Mouse (Mus musculus) liver, embryonic 13.5 days (tissue): ENCODE results near the gene Ip6k3. TPM values are rescaled to one million over a fixed set of nuclear protein-coding genes. Genes with fewer than 3 reads are reported as not detected.
A peak's percentile ranks its signal among the peaks of the same experiment; 100 is the strongest.

Source experiments
- ATAC-seq: fragments of 200-750 bp; cut with Nextera tagmentation; 2 replicates; pipeline ENCODE4 v1.8.0; 2017; ENCODE audit warnings: low read depth, mild to moderate bottlenecking, moderate number of reproducible peaks, moderate library complexity
- DNase-seq: peaks from one replicate; pipeline ENCODE4 v3.0.0; 2022
- H3K27ac ChIP-seq: fragments of 300-500 bp; sonication (generic); 2 replicates; pipeline ENCODE4 v1.5.1; 2015; ENCODE audit warnings: moderate library complexity, mild to moderate bottlenecking, inconsistent platforms
- H3K27me3 ChIP-seq: fragments of 300-500 bp; sonication (generic); 2 replicates; pipeline ENCODE4 v1.6.1; 2015; ENCODE audit warnings: mild to moderate bottlenecking, inconsistent platforms
- H3K36me3 ChIP-seq: fragments of 300-500 bp; sonication (generic); 2 replicates; pipeline ENCODE4 v1.6.1; 2015; ENCODE audit warnings: mild to moderate bottlenecking, inconsistent platforms
- H3K4me1 ChIP-seq: fragments of 300-500 bp; sonication (generic); replicated peaks from 2 replicates; pipeline ENCODE4 v1.6.1; 2015; ENCODE audit warnings: inconsistent platforms
- H3K4me2 ChIP-seq: fragments of 300-500 bp; sonication (generic); 2 replicates; pipeline ENCODE4 v1.6.1; 2015; ENCODE audit warnings: inconsistent platforms, mild to moderate bottlenecking, moderate library complexity
- H3K4me3 ChIP-seq: fragments of 300-500 bp; sonication (generic); replicated peaks from 2 replicates; pipeline ENCODE4 v1.5.1; 2015; ENCODE audit warnings: mild to moderate bottlenecking, inconsistent platforms
- H3K9ac ChIP-seq: fragments of 300-500 bp; sonication (generic); 2 replicates; pipeline ENCODE4 v1.6.1; 2015; ENCODE audit warnings: mild to moderate bottlenecking, inconsistent platforms
- H3K9me3 ChIP-seq: fragments of 300-500 bp; sonication (generic); replicated peaks from 2 replicates; pipeline ENCODE4 v1.6.1; 2016; ENCODE audit warnings: inconsistent platforms
- WGBS: fragments of 180-500 bp; shearing (Covaris S2); methylation state at CpG from one replicate; pipeline ENCODE4 v1.1.7; 2015; ENCODE audit not compliant: insufficient replicate concordance; 5-methylcytosine and 5-hydroxymethylcytosine counted together
- polyA plus RNA-seq: library from polyadenylated mRNA; unstranded; fragments of >200 nt; fragmentation: Nextera tagmentation; extraction: Ambion mirVana; gene quantifications from 2 replicates; pipeline ENCODE4 v1.2.1, GENCODE M21; 2015

Gene Ip6k3
- polyA plus RNA-seq, 1 experiment from 2014 or later, result 0.06 TPM

- H3K4me3 ChIP-seq, result no peak overlapping the region
- peaks cover 83% of the 10 kb centered on the region for H3K36me3 ChIP-seq
- no peaks in the 10 kb centered on the region for H3K27me3 ChIP-seq
- H3K9me3 ChIP-seq, result no peaks in the 10 kb centered on the region
- ATAC-seq (no peak), DNase-seq (no peak)
- H3K9ac ChIP-seq, result no peak overlapping the region
- H3K4me1 ChIP-seq, result peaks cover 62% of the 10 kb centered on the region
- H3K4me2 ChIP-seq, result no peak overlapping the region
- WGBS, result 86% methylated on average over 9 of the region's 9 CpGs
- no peak overlapping the region for H3K27ac ChIP-seq
Measured at GRCm38 (mm10) chr17:27199205-27199604, 31.6 kb upstream of the Ip6k3 start.

- H3K4me3 ChIP-seq, result no peak overlapping the region
- peaks cover 53% of the 10 kb centered on the region for H3K4me1 ChIP-seq
- H3K9me3 ChIP-seq, result no peaks in the 10 kb centered on the region
- H3K36me3 ChIP-seq, result peaks cover 99% of the 10 kb centered on the region
- DNase-seq (no peak), ATAC-seq (no peak)
- 82% methylated on average over 9 of the region's 9 CpGs for WGBS
- peak overlapping the region; percentile 55; the same call in 1 of the 2 replicates for H3K9ac ChIP-seq
- H3K27ac ChIP-seq, result peak overlapping the region; percentile 85; the same call in 1 of the 2 replicates
- H3K4me2 ChIP-seq, result no peak overlapping the region
- no peaks in the 10 kb centered on the region for H3K27me3 ChIP-seq
Measured at GRCm38 (mm10) chr17:27196206-27196605, 28.6 kb upstream of the Ip6k3 start.

GRCm38 (mm10) chr17:27194258-27195185, 26.9 kb upstream of the Ip6k3 start:
- Histone ChIP-seq H3K9me3 (no peaks in the 10 kb centered on the region), H3K36me3 (peaks cover 95% of the 10 kb centered on the region), H3K9ac (peak overlapping the region; percentile 55), H3K4me2 (peak overlapping the region; percentile 47), H3K27me3 (no peaks in the 10 kb centered on the region), H3K4me3 (no peak overlapping the region), H3K27ac (peak overlapping the region; percentile 85), H3K4me1 (peaks cover 37% of the 10 kb centered on the region)
- WGBS, result 66% methylated on average over 20 of the region's 20 CpGs
- ATAC-seq (peak; percentile 92), DNase-seq (peak; percentile 73)

GRCm38 (mm10) chr17:27191804-27192203, 24.2 kb upstream of the Ip6k3 start:
- no peaks in the 10 kb centered on the region for H3K9me3 ChIP-seq
- WGBS, result 84% methylated on average over 5 of the region's 5 CpGs
- peaks cover 67% of the 10 kb centered on the region for H3K36me3 ChIP-seq
- H3K4me2 ChIP-seq, result no peak overlapping the region
- peak overlapping the region; percentile 18; the same call in 1 of the 2 replicates for H3K27ac ChIP-seq
- ATAC-seq (no peak), DNase-seq (no peak)
- H3K4me3 ChIP-seq, result no peak overlapping the region
- H3K9ac ChIP-seq, result no peak overlapping the region
- H3K4me1 ChIP-seq, result peaks cover 37% of the 10 kb centered on the region
- peaks cover 5% of the 10 kb centered on the region for H3K27me3 ChIP-seq

- peaks cover 61% of the 10 kb centered on the region for H3K36me3 ChIP-seq
- H3K4me1 ChIP-seq, result peaks cover 35% of the 10 kb centered on the region
- DNase-seq (no peak), ATAC-seq (no peak)
- H3K4me2 ChIP-seq, result no peak overlapping the region
- H3K27ac ChIP-seq, result 0 out of 2 replicates have a peak overlapping the region, but pooled peaks have one; percentile 18
- H3K4me3 ChIP-seq, result no peak overlapping the region
- 83% methylated on average over 6 of the region's 6 CpGs for WGBS
- H3K9ac ChIP-seq, result no peak overlapping the region
- peaks cover 10% of the 10 kb centered on the region for H3K27me3 ChIP-seq
- no peaks in the 10 kb centered on the region for H3K9me3 ChIP-seq
Measured at GRCm38 (mm10) chr17:27191189-27191588, 23.6 kb upstream of the Ip6k3 start.

GRCm38 (mm10) chr17:27189640-27190216, 22.1 kb upstream of the Ip6k3 start:
- ATAC-seq, result peak; percentile 47; the same call in 1 of the 2 replicates

GRCm38 (mm10) chr17:27188883-27189282, 21.3 kb upstream of the Ip6k3 start:
- Histone ChIP-seq H3K27ac (no peak overlapping the region), H3K9me3 (no peaks in the 10 kb centered on the region), H3K4me1 (peaks cover 16% of the 10 kb centered on the region), H3K9ac (no peak overlapping the region), H3K4me2 (no peak overlapping the region), H3K4me3 (no peak overlapping the region), H3K36me3 (peaks cover 39% of the 10 kb centered on the region), H3K27me3 (peaks cover 10% of the 10 kb centered on the region)
- 78% methylated on average over 9 of the region's 9 CpGs for WGBS
- DNase-seq, result no peak
- no peak for ATAC-seq

More at GRCm38 (mm10) chr17:27189640-27190216, 22.1 kb upstream of the Ip6k3 start:
- Histone ChIP-seq H3K4me1 (peaks cover 21% of the 10 kb centered on the region), H3K9ac (no peak overlapping the region), H3K9me3 (no peaks in the 10 kb centered on the region), H3K27ac (no peak overlapping the region), H3K27me3 (peaks cover 10% of the 10 kb centered on the region), H3K4me3 (no peak overlapping the region), H3K4me2 (no peak overlapping the region), H3K36me3 (peaks cover 48% of the 10 kb centered on the region)
- peak; percentile 54 for DNase-seq
- 47% methylated on average over 10 of the region's 10 CpGs for WGBS

GRCm38 (mm10) chr17:27187059-27187458, 19.5 kb upstream of the Ip6k3 start:
- no peaks in the 10 kb centered on the region for H3K9me3 ChIP-seq
- no peak overlapping the region for H3K4me3 ChIP-seq
- peaks cover 21% of the 10 kb centered on the region for H3K36me3 ChIP-seq
- H3K4me2 ChIP-seq, result no peak overlapping the region
- ATAC-seq (no peak), DNase-seq (no peak)
- no peak overlapping the region for H3K9ac ChIP-seq
- peaks cover 10% of the 10 kb centered on the region for H3K27me3 ChIP-seq
- peaks cover 26% of the 10 kb centered on the region for H3K4me1 ChIP-seq
- 60% methylated on average over 5 of the region's 5 CpGs for WGBS
- H3K27ac ChIP-seq, result no peak overlapping the region

GRCm38 (mm10) chr17:27186068-27186467, 18.5 kb upstream of the Ip6k3 start:
- 67% methylated on average over 3 of the region's 3 CpGs for WGBS
- Histone ChIP-seq H3K9me3 (no peaks in the 10 kb centered on the region), H3K36me3 (peaks cover 11% of the 10 kb centered on the region), H3K4me3 (no peak overlapping the region), H3K27ac (no peak overlapping the region), H3K4me1 (peaks cover 35% of the 10 kb centered on the region), H3K9ac (no peak overlapping the region), H3K4me2 (no peak overlapping the region), H3K27me3 (peaks cover 10% of the 10 kb centered on the region)
- DNase-seq (no peak), ATAC-seq (no peak)

GRCm38 (mm10) chr17:27183667-27184292, 16.2 kb upstream of the Ip6k3 start:
- DNase-seq, result no peak
- H3K9me3 ChIP-seq, result peaks cover 5% of the 10 kb centered on the region; the same call in 1 of the 2 replicates
- H3K4me1 ChIP-seq, result peaks cover 38% of the 10 kb centered on the region
- H3K4me3 ChIP-seq, result no peak overlapping the region
- peaks cover 10% of the 10 kb centered on the region for H3K27me3 ChIP-seq
- 55% methylated on average over 12 of the region's 12 CpGs for WGBS
- H3K4me2 ChIP-seq, result peak overlapping the region; percentile 46
- peak; percentile 78 for ATAC-seq
- H3K27ac ChIP-seq, result peak overlapping the region; percentile 59; the same call in 1 of the 2 replicates
- H3K9ac ChIP-seq, result peak overlapping the region; percentile 31; the same call in 1 of the 2 replicates
- H3K36me3 ChIP-seq, result no peaks in the 10 kb centered on the region

GRCm38 (mm10) chr17:27182401-27182800, 14.8 kb upstream of the Ip6k3 start:
- no peaks in the 10 kb centered on the region for H3K36me3 ChIP-seq
- H3K27ac ChIP-seq, result no peak overlapping the region
- no peak for ATAC-seq

More at GRCm38 (mm10) chr17:27182401-27182800, 14.8 kb upstream of the Ip6k3 start:
- no peak overlapping the region for H3K9ac ChIP-seq
- WGBS, result 71% methylated on average over 5 of the region's 5 CpGs
- peaks cover 15% of the 10 kb centered on the region for H3K9me3 ChIP-seq
- no peak overlapping the region for H3K4me3 ChIP-seq
- no peak overlapping the region for H3K4me2 ChIP-seq
- H3K4me1 ChIP-seq, result peaks cover 47% of the 10 kb centered on the region
- no peak for DNase-seq
- H3K27me3 ChIP-seq, result peaks cover 10% of the 10 kb centered on the region
